Mouse (Mus musculus): ENCODE data around the gene Gm13287. TPM values are rescaled to one million over a fixed set of nuclear protein-coding genes. Genes with fewer than 3 reads are reported as not detected.

Gm13287 gene
- polyA plus RNA-seq, 1 experiment from 2014 or later: not detected

Other genes with a start within 250 kb of the Gm13287 start
- gene Ifna15, start 245.0 kb upstream of the Gm13287 start, polyA plus RNA-seq (2015; fragmentation: Nextera tagmentation; extraction: Ambion mirVana): not detected in 2 replicates
- gene Ifna14, start 231.5 kb upstream of the Gm13287 start, polyA plus RNA-seq (2015; fragmentation: Nextera tagmentation; extraction: Ambion mirVana): not detected in 2 replicates
- gene Ifna9, start 210.9 kb upstream of the Gm13287 start, polyA plus RNA-seq (2015; fragmentation: Nextera tagmentation; extraction: Ambion mirVana): not detected in 2 replicates
- not detected in 2 replicates for gene Ifna12, start 199.9 kb upstream of the Gm13287 start, polyA plus RNA-seq (2015; fragmentation: Nextera tagmentation; extraction: Ambion mirVana)
- gene C87499, start 168.8 kb upstream of the Gm13287 start, polyA plus RNA-seq (2015; fragmentation: Nextera tagmentation; extraction: Ambion mirVana): not detected in 2 replicates
- not detected in 2 replicates for gene Ifna13, start 158.8 kb upstream of the Gm13287 start, polyA plus RNA-seq (2015; fragmentation: Nextera tagmentation; extraction: Ambion mirVana)
- not detected in 2 replicates for gene Ifna16, start 126.3 kb upstream of the Gm13287 start, polyA plus RNA-seq (2015; fragmentation: Nextera tagmentation; extraction: Ambion mirVana)
- not detected in 2 replicates for gene Ifna2, start 119.3 kb upstream of the Gm13287 start, polyA plus RNA-seq (2015; fragmentation: Nextera tagmentation; extraction: Ambion mirVana)
- not detected in 2 replicates for gene Ifnab, start 111.9 kb upstream of the Gm13287 start, polyA plus RNA-seq (2015; fragmentation: Nextera tagmentation; extraction: Ambion mirVana)
- gene Gm26566, start 81.4 kb upstream of the Gm13287 start, polyA plus RNA-seq (2015; fragmentation: Nextera tagmentation; extraction: Ambion mirVana): 0.36 and 0.51 TPM in 2 replicates
- gene Klhl9, start 80.8 kb upstream of the Gm13287 start, polyA plus RNA-seq (2015; fragmentation: Nextera tagmentation; extraction: Ambion mirVana): 83.6 and 87.9 TPM in 2 replicates
- not detected in 2 replicates for gene Gm13271, start 48.4 kb upstream of the Gm13287 start, polyA plus RNA-seq (2015; fragmentation: Nextera tagmentation; extraction: Ambion mirVana)
- gene Gm13283, start 43.1 kb upstream of the Gm13287 start, polyA plus RNA-seq (2015; fragmentation: Nextera tagmentation; extraction: Ambion mirVana): 0.19 and 0.26 TPM in 2 replicates
- gene Gm13290, start 29.4 kb upstream of the Gm13287 start, polyA plus RNA-seq (2015; fragmentation: Nextera tagmentation; extraction: Ambion mirVana): 0.59 and 0.89 TPM in 2 replicates
- gene Gm13289, start 26.3 kb upstream of the Gm13287 start, polyA plus RNA-seq (2015; fragmentation: Nextera tagmentation; extraction: Ambion mirVana): not detected in 2 replicates
- gene Gm13272, start 23.4 kb upstream of the Gm13287 start, polyA plus RNA-seq (2015; fragmentation: Nextera tagmentation; extraction: Ambion mirVana): 0.28 TPM in 1 of 2 replicates, not detected in the other
- gene Ifnz, start 21.1 kb upstream of the Gm13287 start, polyA plus RNA-seq (2015; fragmentation: Nextera tagmentation; extraction: Ambion mirVana): 0.48 TPM in 1 of 2 replicates, not detected in the other
- not detected in 2 replicates for gene Gm13276, start 17.5 kb upstream of the Gm13287 start, polyA plus RNA-seq (2015; fragmentation: Nextera tagmentation; extraction: Ambion mirVana)
- gene Gm13277, start 14.6 kb upstream of the Gm13287 start, polyA plus RNA-seq (2015; fragmentation: Nextera tagmentation; extraction: Ambion mirVana): not detected in 2 replicates
- not detected in 2 replicates for gene Gm13278, start 11.7 kb upstream of the Gm13287 start, polyA plus RNA-seq (2015; fragmentation: Nextera tagmentation; extraction: Ambion mirVana)
- not detected in 2 replicates for gene Gm13275, start 8.8 kb upstream of the Gm13287 start, polyA plus RNA-seq (2015; fragmentation: Nextera tagmentation; extraction: Ambion mirVana)
- not detected in 2 replicates for gene Gm13279, start 5.9 kb upstream of the Gm13287 start, polyA plus RNA-seq (2015; fragmentation: Nextera tagmentation; extraction: Ambion mirVana)
- gene Gm13285, start 3.6 kb upstream of the Gm13287 start, polyA plus RNA-seq (2015; fragmentation: Nextera tagmentation; extraction: Ambion mirVana): 0.70 and 1.1 TPM in 2 replicates
- 0.06 and 0.15 TPM in 2 replicates for gene Gm13288, start 2.3 kb downstream of the Gm13287 start, polyA plus RNA-seq (2015; fragmentation: Nextera tagmentation; extraction: Ambion mirVana)
- gene Ifna7, start 13.0 kb downstream of the Gm13287 start, polyA plus RNA-seq (2015; fragmentation: Nextera tagmentation; extraction: Ambion mirVana): not detected in 2 replicates
- not detected in 2 replicates for gene Ifna11, start 16.7 kb downstream of the Gm13287 start, polyA plus RNA-seq (2015; fragmentation: Nextera tagmentation; extraction: Ambion mirVana)
- gene Ifna6, start 24.2 kb downstream of the Gm13287 start, polyA plus RNA-seq (2015; fragmentation: Nextera tagmentation; extraction: Ambion mirVana): not detected in 2 replicates
- gene Ifna5, start 32.3 kb downstream of the Gm13287 start, polyA plus RNA-seq (2015; fragmentation: Nextera tagmentation; extraction: Ambion mirVana): not detected in 2 replicates
- gene Ifna4, start 38.6 kb downstream of the Gm13287 start, polyA plus RNA-seq (2015; fragmentation: Nextera tagmentation; extraction: Ambion mirVana): not detected in 2 replicates
- gene Ifna1, start 46.8 kb downstream of the Gm13287 start, polyA plus RNA-seq (2015; fragmentation: Nextera tagmentation; extraction: Ambion mirVana): not detected in 2 replicates
- gene Ifne, start 76.9 kb downstream of the Gm13287 start, polyA plus RNA-seq (2015; fragmentation: Nextera tagmentation; extraction: Ambion mirVana): not detected in 2 replicates